Mouse (Mus musculus): ENCODE results near the gene Rnf214. TPM values are rescaled to one million over a fixed set of nuclear protein-coding genes. Genes with fewer than 3 reads are reported as not detected.

Gene Rnf214
- polyA plus RNA-seq, 1 experiment: 23.1 TPM

DNA sequence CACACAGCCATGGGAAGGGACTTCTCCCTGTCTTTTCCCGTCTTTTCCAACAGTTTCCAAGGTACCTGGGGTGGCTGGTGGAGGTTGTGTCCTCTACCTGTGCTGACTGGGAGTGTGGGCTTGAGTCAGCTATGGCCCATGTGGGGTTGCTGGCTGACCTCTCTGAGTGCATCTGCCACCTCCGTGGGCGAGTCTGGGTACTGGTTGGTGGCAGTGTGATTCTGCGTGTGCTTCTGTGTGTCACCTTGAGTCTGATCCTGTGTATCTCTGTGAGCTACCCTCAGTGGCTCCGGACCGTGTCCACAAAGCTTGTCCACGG lies 66.8 kb downstream of the Rnf214 start:
- Histone ChIP-seq H3K4me3 (ENCODE audit: control insufficient read depth, insufficient read depth, low read length) (no peak overlapping the region), H3K27ac (ENCODE audit: control insufficient read depth, insufficient read depth, low read length) (no peak overlapping the region), H3K36me3 (ENCODE audit: control insufficient read depth, insufficient read depth, low read length) (no peaks in the 10 kb centered on the region), H3K4me1 (replicated peaks; ENCODE audit: control insufficient read depth, insufficient read depth, low read length) (peaks cover 17% of the 10 kb centered on the region), H3K27me3 (ENCODE audit: control insufficient read depth, insufficient read depth, low read length) (no peaks in the 10 kb centered on the region)
- no peak for DNase-seq
- 70% methylated on average over 7 of the region's 7 CpGs for WGBS
- no peak for TF ChIP-seq CTCF (IDR thresholded peaks at IDR 0.05; ENCODE audit: borderline replicate concordance, control insufficient read depth, extremely low read depth, insufficient read depth, low read length, poor library complexity)
- no peak for TF ChIP-seq POLR2A (IDR thresholded peaks at IDR 0.05; ENCODE audit: control insufficient read depth, extremely low read depth, insufficient read depth, low read length, poor library complexity)

DNA sequence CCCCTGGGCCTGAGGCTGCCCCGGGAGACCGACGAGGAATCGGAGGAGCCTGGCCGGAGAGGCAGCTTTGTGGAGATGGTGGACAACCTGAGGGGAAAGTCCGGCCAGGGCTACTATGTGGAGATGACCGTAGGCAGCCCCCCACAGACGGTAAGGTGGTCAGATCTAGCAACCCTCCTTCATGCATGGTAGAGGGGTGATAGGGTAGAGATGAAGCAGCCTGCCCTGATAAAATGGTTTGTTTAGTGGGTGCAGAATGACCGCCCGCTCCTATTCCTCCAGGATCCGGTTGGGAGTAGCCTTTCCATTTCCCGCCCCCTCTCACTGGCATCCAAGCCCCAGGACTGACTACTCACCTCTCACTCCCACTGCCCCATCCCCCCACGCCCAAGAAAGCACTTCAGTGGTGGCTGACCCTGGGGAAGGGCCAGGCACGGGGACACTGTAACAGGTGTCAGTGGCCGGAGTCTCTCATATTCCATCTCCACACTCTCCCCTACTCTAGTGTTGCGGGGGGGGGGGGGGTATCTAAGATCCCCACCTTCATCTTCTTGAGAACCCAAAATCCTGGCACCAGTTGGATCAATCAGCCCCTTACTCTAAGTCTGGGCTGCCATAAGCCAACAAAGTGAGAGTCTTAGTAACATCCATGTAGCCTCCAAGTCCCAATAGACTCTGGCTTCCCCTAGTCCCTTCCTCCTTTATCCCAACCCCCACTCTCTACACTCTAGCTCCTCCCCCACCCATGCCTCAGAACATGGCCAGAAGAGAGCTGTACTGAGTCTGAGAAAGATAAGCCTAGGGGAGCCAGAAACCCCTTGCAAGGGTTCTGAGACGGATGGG lies 67.4 kb downstream of the Rnf214 start:
- DNase-seq: no peak
- TF ChIP-seq POLR2A (IDR thresholded peaks at IDR 0.05; ENCODE audit: control insufficient read depth, extremely low read depth, insufficient read depth, low read length, poor library complexity) (no peak), CTCF (IDR thresholded peaks at IDR 0.05; ENCODE audit: borderline replicate concordance, control insufficient read depth, extremely low read depth, insufficient read depth, low read length, poor library complexity) (no peak)
- no peaks in the 10 kb centered on the region for H3K36me3 ChIP-seq (ENCODE audit: control insufficient read depth, insufficient read depth, low read length)
- H3K4me1 ChIP-seq (replicated peaks; ENCODE audit: control insufficient read depth, insufficient read depth, low read length): peaks cover 17% of the 10 kb centered on the region
- no peaks in the 10 kb centered on the region for H3K27me3 ChIP-seq (ENCODE audit: control insufficient read depth, insufficient read depth, low read length)
- 47% methylated on average over 17 of the region's 17 CpGs for WGBS
- H3K27ac ChIP-seq (ENCODE audit: control insufficient read depth, insufficient read depth, low read length): no peak overlapping the region
- peak overlapping the region; percentile 46 for H3K4me3 ChIP-seq (ENCODE audit: control insufficient read depth, insufficient read depth, low read length)

DNA sequence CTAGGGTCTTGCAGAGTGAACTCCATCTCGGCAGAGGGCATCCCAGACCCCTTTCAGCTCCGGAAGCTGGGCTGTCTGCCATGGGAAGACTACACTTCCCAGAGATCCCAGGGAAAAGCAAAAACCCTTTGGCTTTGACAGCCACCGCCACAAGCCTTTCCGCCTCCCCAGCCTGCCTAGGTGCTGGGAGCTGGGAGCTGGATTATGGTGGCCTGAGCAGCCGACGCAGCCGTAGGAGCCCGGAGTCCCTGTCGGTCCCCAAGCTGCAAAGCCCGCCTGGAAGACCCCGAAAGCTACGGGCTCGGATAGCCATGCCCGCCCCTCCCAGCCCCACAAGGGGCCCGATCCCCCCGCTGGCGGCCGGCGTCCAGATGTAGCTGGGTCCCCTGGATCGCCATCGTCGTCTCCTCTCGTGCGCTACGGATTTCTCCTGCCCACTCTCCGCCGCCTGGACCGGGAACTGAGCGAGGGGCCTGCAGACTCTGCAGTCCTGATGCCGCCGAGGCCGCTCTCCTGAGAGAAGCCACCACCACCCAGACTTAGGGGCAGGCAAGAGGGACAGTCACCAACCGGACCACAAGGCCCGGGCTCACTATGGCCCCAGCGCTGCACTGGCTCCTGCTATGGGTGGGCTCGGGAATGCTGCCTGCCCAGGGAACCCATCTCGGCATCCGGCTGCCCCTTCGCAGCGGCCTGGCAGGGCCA lies 68.1 kb downstream of the Rnf214 start, which contains the start of gene Bace1:
Bace1 (plus strand) TSS at position 147 of the 705 bp plus-strand sequence.
- no peaks in the 10 kb centered on the region for H3K27me3 ChIP-seq (ENCODE audit: control insufficient read depth, insufficient read depth, low read length)
- WGBS: 4% methylated on average over 40 of the region's 40 CpGs
- H3K4me3 ChIP-seq (ENCODE audit: control insufficient read depth, insufficient read depth, low read length): peak within 1 kb of the TSS; percentile 46
- TF ChIP-seq POLR2A (IDR thresholded peaks at IDR 0.05; ENCODE audit: control insufficient read depth, extremely low read depth, insufficient read depth, low read length, poor library complexity): no peak
- TF ChIP-seq CTCF (IDR thresholded peaks at IDR 0.05; ENCODE audit: borderline replicate concordance, control insufficient read depth, extremely low read depth, insufficient read depth, low read length, poor library complexity): 0 out of 2 replicates have a peak, but pooled peaks have one; percentile 7
- DNase-seq: no peak
- no peak within 1 kb of the TSS for H3K27ac ChIP-seq (ENCODE audit: control insufficient read depth, insufficient read depth, low read length)
- peaks cover 17% of the 10 kb centered on the region for H3K4me1 ChIP-seq (replicated peaks; ENCODE audit: control insufficient read depth, insufficient read depth, low read length)
- no peaks in the 10 kb centered on the region for H3K36me3 ChIP-seq (ENCODE audit: control insufficient read depth, insufficient read depth, low read length)

DNA sequence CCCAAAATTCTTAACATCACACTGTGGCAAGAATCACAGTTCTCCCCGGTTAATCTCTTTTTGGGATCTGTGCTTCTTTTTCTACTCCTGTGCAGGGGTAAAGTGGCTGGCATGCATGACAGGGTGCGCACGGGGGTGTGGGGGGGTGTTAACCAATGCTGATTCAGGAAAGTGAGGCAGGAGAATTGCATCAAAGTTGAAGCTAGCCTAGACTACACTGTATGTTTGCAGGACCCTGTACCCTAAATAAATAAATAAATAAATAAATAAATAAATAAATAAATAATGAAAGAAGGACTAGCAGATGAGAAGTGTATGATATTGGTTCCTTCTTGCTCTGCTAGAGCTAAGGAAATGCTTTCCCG lies 68.7 kb downstream of the Rnf214 start:
- TF ChIP-seq POLR2A (IDR thresholded peaks at IDR 0.05; ENCODE audit: control insufficient read depth, extremely low read depth, insufficient read depth, low read length, poor library complexity) (no peak), CTCF (IDR thresholded peaks at IDR 0.05; ENCODE audit: borderline replicate concordance, control insufficient read depth, extremely low read depth, insufficient read depth, low read length, poor library complexity) (no peak)
- peak overlapping the region; percentile 46 for H3K4me3 ChIP-seq (ENCODE audit: control insufficient read depth, insufficient read depth, low read length)
- H3K27me3 ChIP-seq (ENCODE audit: control insufficient read depth, insufficient read depth, low read length): no peaks in the 10 kb centered on the region
- no peak for DNase-seq
- H3K4me1 ChIP-seq (replicated peaks; ENCODE audit: control insufficient read depth, insufficient read depth, low read length): peaks cover 17% of the 10 kb centered on the region
- WGBS: 43% methylated on average over 4 of the region's 4 CpGs
- H3K36me3 ChIP-seq (ENCODE audit: control insufficient read depth, insufficient read depth, low read length): no peaks in the 10 kb centered on the region
- no peak overlapping the region for H3K27ac ChIP-seq (ENCODE audit: control insufficient read depth, insufficient read depth, low read length)

DNA sequence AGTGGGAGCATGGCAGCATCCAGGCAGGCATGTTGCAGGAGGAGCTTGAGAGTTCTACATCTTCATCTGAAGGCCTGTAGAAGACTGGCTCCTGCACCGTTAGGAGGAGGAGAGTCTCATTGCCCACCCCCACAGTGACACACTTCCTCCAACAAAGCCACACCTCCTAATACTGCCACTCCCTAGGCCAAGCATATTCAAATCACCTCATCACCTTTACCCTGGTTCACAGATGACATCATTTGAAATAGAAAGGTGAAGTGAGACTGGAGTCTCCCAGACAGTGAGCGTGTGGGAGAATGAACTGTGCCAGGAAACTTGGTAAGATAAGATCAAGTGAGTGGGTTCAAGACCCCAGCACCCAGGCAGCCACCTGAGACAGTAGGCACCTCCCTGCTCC lies 73.2 kb downstream of the Rnf214 start:
- 0 out of 2 replicates have a peak, but pooled peaks cover 2% of the 10 kb centered on the region for H3K4me1 ChIP-seq (replicated peaks; ENCODE audit: control insufficient read depth, insufficient read depth, low read length)
- DNase-seq: no peak
- TF ChIP-seq CTCF (IDR thresholded peaks at IDR 0.05; ENCODE audit: borderline replicate concordance, control insufficient read depth, extremely low read depth, insufficient read depth, low read length, poor library complexity) (no peak), POLR2A (IDR thresholded peaks at IDR 0.05; ENCODE audit: control insufficient read depth, extremely low read depth, insufficient read depth, low read length, poor library complexity) (no peak)
- no peak overlapping the region for H3K4me3 ChIP-seq (ENCODE audit: control insufficient read depth, insufficient read depth, low read length)
- 78% methylated on average over 2 of the region's 2 CpGs for WGBS
- H3K27me3 ChIP-seq (ENCODE audit: control insufficient read depth, insufficient read depth, low read length): no peaks in the 10 kb centered on the region
- no peak overlapping the region for H3K27ac ChIP-seq (ENCODE audit: control insufficient read depth, insufficient read depth, low read length)
- no peaks in the 10 kb centered on the region for H3K36me3 ChIP-seq (ENCODE audit: control insufficient read depth, insufficient read depth, low read length)

DNA sequence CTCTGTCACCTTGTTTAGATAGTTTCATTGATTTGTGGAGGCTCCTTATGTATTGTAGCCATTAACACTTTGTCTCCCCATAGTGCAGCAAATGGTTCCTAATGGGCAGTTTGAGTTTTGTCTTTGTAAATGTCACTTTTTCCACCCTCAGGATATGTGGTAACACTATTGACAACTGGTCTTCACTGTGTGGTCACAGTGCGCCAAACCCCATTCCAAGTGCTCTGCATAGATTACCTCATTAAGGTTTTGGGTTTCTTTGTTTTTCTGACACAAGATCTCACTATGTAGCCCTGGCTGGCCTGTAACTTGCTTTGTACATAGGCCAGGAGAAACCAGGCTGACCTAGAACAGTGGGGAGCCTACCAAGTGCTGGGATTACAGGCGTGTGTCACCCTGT lies 73.8 kb downstream of the Rnf214 start:
- no peak overlapping the region for H3K4me3 ChIP-seq (ENCODE audit: control insufficient read depth, insufficient read depth, low read length)
- H3K4me1 ChIP-seq (replicated peaks; ENCODE audit: control insufficient read depth, insufficient read depth, low read length): no peaks in the 10 kb centered on the region
- H3K27ac ChIP-seq (ENCODE audit: control insufficient read depth, insufficient read depth, low read length): no peak overlapping the region
- no peak for TF ChIP-seq CTCF (IDR thresholded peaks at IDR 0.05; ENCODE audit: borderline replicate concordance, control insufficient read depth, extremely low read depth, insufficient read depth, low read length, poor library complexity)
- TF ChIP-seq POLR2A (IDR thresholded peaks at IDR 0.05; ENCODE audit: control insufficient read depth, extremely low read depth, insufficient read depth, low read length, poor library complexity): no peak
- WGBS: 95% methylated on average over 2 of the region's 2 CpGs
- H3K36me3 ChIP-seq (ENCODE audit: control insufficient read depth, insufficient read depth, low read length): no peaks in the 10 kb centered on the region
- no peaks in the 10 kb centered on the region for H3K27me3 ChIP-seq (ENCODE audit: control insufficient read depth, insufficient read depth, low read length)
- DNase-seq: no peak
